Mouse (Mus musculus): ENCODE measurements at regions not wholly inside any gene's neighbourhood (a gene's known extent, or its start where the extent isn't known, plus 50 kb on each side); places are given as distances from the start of the nearest gene placed in this dataset.

DNA sequence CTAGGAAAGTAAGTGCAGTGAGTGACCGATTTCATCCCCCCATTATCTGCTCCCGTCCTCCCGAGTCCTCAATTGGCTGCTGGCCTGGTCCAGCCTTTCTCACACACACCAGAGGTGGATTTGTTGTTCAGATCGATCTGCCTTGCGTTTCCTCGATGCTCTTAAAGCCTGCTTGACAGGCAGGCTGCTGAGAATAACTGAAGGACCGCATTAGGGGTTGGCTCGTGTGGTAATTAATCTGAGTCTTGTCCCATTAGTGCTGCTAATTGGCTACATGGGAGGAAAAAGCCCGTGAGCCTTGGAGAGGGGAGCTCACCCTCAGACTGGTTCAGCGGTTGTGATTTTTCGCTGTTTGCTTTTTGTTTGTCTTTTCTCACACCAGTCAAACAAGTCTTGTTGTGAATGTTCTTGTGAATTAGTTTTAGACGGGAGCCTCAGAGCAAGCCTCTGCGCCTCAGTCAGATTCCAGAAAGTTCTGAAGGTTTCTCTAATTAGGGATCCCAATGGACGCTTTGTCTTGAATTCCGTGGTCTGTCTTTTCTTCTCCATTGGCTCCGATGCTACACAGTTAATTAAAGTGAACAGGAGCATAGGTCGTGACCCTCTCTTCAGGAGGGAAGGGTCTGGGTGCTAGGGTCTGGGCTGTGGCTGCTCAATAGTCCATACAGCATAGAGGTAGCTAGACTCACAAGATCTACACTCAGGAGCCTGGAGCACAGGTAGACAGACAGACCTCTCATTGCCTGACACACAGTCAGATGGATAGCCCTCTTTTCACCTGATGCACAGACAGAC, 226.1 kb upstream of the BB014433 start:
- no peak for DNase-seq (ENCODE audit: low spot score in 2 of 2)

- DNase-seq (ENCODE audit: low spot score in 2 of 2): peak; percentile 24 to 46
Measured at GRCm38 (mm10) chr8:15270290-15270689, 224.4 kb upstream of the BB014433 start.

- no peak for DNase-seq (ENCODE audit: low spot score in 2 of 2)
Measured at GRCm38 (mm10) chr8:15244770-15245485, 199.1 kb upstream of the BB014433 start.

- no peak for DNase-seq (ENCODE audit: low spot score in 2 of 2)
Measured at GRCm38 (mm10) chr8:15235410-15235809, 189.5 kb upstream of the BB014433 start.

DNA sequence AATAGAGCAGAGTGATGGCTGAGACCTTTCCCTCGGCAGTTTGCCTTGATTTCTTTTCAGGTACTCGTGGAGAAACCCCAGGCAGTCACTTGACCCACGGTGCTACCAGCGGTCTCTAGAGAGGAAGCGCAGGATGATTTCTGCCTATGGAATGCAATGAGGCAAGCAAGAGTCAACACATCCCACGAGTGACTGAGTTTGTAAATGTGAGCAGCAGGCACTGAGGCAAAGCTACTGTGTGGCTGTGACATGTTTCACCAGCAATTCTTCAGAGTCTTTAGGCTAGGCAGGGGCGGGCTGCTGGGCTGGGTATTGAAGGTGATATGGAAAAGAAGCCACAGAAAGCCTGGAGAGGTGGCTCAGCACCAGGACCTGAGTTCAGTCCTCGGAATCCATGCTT, 187.4 kb upstream of the BB014433 start:
- DNase-seq (ENCODE audit: low spot score in 2 of 2): no peak

DNA sequence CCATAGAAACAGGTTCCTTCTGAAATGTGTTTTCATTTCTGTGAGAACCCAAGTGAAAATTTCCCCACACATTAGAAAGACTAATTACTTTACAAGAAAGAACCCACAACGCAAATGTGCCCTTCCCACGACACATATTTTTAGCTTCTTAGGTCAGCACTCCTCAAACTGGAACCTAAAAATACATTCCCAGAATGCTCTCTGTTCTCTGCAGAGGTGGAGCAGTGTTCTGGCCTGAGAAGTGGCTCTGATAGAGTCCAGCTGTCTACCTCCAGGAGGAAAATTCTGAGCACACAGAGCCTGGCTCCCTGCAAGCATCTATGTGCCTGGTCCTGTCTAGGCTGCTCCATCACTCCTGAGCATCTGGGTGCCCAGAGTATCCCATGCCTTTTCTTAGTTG, 184.3 kb upstream of the BB014433 start:
- DNase-seq (ENCODE audit: low spot score in 2 of 2): no peak

DNA sequence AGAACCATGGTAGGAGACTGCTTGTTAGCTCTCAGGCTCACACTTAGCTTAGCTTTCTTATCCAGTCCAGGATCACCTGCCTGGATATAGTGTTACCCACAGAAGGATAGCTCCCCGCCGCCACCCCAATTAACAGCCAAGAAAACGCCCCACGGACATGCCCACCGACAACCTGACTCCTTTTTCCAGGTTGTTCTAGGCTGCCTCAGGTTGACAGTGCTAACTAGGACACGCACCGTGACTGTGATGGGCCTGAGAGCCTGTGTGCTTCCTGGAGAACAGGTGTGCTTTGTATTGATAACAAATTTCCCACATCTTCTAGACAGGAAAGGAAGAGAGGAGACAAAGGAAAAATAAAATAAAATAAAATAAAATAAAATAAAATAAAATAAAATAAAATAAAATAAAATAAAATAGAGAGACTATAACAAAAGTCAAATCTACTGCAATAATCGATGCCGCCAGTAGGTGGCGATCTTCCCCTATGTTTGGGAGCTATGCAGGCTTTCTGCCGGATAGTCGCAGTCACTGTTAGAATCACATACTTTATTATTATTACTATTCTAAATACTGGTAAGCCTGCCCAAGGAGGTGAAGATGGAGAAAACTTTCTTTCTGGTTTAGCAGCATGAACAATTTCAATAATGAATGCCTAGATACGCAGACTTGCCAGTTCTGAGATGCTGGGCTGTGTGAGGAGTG, 175.5 kb upstream of the BB014433 start:
- DNase-seq (ENCODE audit: low spot score in 2 of 2): peak; percentile 5 to 51

GRCm38 (mm10) chr8:15209856-15210521, 164.1 kb upstream of the BB014433 start:
- no peak for DNase-seq (ENCODE audit: low spot score in 2 of 2)

DNA sequence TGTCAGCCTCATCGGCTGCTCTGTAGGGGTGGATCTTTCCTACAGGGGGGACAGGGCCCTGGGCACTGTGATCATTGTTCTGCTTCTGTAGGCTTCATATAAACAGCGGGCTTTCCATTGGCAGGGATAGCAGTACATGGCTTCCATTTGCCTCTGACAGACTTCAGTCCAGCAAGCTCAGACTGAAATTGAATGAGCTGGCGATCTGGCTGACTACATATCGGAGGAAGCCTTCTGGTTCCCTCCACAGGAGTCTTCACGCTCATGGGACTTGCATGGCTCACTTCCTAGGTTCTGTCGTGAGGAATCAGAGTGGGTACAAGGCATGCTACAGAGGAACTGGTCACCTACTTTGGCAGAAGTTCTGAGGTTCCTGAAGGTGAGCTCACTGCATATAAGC, 155.7 kb upstream of the BB014433 start:
- DNase-seq (ENCODE audit: low spot score in 2 of 2): no peak

DNA sequence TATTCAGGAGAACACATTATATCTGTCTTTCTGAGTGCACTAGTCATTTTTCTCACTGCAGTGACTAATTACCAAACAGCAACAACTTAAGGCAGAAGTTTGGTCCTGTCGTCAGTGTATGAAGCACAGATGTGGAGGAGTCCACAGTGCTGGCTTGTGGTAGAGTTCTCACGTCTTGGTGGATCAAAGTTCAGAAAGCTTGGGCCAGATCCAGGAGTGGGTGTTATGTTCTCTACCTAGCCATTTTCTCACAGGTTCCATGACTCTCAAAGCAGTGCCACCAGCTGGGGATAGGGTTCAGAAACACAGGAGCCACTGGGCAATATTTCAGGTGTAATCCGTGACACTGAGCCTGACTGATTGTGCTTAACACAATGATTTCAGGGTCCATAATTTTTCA, 144.8 kb upstream of the BB014433 start:
- no peak for DNase-seq (ENCODE audit: low spot score in 2 of 2)

DNA sequence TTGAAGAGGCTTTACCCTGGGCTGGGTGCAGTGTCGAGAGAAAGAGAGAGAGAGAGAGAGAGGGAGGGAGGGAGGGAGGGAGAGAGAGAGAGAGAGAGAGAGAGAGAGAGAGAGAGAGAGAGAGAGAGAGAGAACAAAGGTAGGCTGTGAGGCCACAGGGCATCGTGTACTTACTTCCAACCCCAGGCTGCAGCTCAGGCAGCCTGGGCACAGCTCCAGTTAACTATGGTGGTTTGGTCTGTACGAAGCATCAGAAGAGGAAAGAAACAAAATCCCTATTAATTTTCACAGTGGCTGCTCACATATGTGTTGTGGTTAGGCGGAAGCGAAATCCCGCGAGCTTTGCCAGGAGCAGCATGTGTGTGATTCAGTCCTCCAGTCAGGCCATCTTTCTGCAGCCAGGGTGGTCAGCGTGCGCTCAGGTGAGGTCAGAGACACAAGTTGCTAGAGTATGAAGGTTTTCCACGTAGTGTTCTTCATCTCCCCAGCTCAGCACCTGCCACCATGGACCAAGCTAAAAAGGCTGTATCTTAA, 143.3 kb upstream of the BB014433 start:
- no peak for DNase-seq (ENCODE audit: low spot score in 2 of 2)
